Mouse (Mus musculus) heart, postnatal 0 days (tissue): ENCODE measurements around the gene Dnajb1. TPM values are rescaled to one million over a fixed set of nuclear protein-coding genes. Genes with fewer than 3 reads are reported as not detected.
A peak's percentile ranks its signal among the peaks of the same experiment; 100 is the strongest.

Experiments used
- ATAC-seq: fragments of 200-750 bp; cut with Nextera tagmentation; 2 replicates; pipeline ENCODE4 v1.8.0; 2017; ENCODE audit warnings: low read depth, moderate number of reproducible peaks, moderate library complexity; ENCODE audit not compliant: insufficient read depth
- DNase-seq: peaks from one replicate; pipeline ENCODE4 v3.0.0-alpha.2; 2016; ENCODE audit warnings: low spot score
- H3K27ac ChIP-seq: fragments of 300-500 bp; sonication (generic); 2 replicates; pipeline ENCODE4 v1.5.1; 2014; ENCODE audit warnings: low read depth, mild to moderate bottlenecking
- H3K27me3 ChIP-seq: fragments of 300-500 bp; sonication (generic); 2 replicates; pipeline ENCODE4 v1.6.1; 2014; ENCODE audit warnings: low read length, mixed read lengths; ENCODE audit not compliant: control insufficient read depth, insufficient read depth
- H3K36me3 ChIP-seq: fragments of 300-500 bp; sonication (generic); replicated peaks from 2 replicates; pipeline ENCODE4 v1.6.1; 2014; ENCODE audit warnings: low read length, mixed read lengths; ENCODE audit not compliant: control insufficient read depth, insufficient read depth
- H3K4me1 ChIP-seq: fragments of 300-500 bp; sonication (generic); 2 replicates; pipeline ENCODE4 v1.6.1; 2014; ENCODE audit warnings: antibody characterized with exemption; ENCODE audit not compliant: control insufficient read depth, insufficient read depth
- H3K4me2 ChIP-seq: fragments of 300-500 bp; sonication (generic); 2 replicates; pipeline ENCODE4 v1.6.1; 2014; ENCODE audit warnings: low read depth, mild to moderate bottlenecking, low read length, moderate library complexity
- H3K4me3 ChIP-seq: fragments of 300-500 bp; sonication (generic); 2 replicates; pipeline ENCODE4 v1.5.1; 2014; ENCODE audit warnings: low read depth, low read length
- H3K9ac ChIP-seq: fragments of 300-500 bp; sonication (generic); replicated peaks from 2 replicates; pipeline ENCODE4 v1.6.1; 2014; ENCODE audit warnings: low read depth, low read length, mixed read lengths
- H3K9me3 ChIP-seq: fragments of 300-500 bp; sonication (generic); replicated peaks from 2 replicates; pipeline ENCODE4 v1.6.1; 2016; ENCODE audit warnings: low read length; ENCODE audit not compliant: control insufficient read depth
- CTCF ChIP-seq: IDR thresholded peaks from 2 replicates; pipeline ENCODE4 v1.5.1; 2016; ENCODE audit warnings: antibody characterized with exemption, control low read depth, low read depth
- EP300 ChIP-seq: IDR thresholded peaks from 2 replicates; pipeline ENCODE4 v1.6.1; 2016; ENCODE audit warnings: antibody characterized with exemption, low read depth
- WGBS: fragments of 180-500 bp; shearing (Covaris S2); extraction: QIAGEN DNeasy Blood & Tissue Kit; methylation state at CpG from one replicate; pipeline ENCODE4 v1.1.7; 2014; 5-methylcytosine and 5-hydroxymethylcytosine counted together
- polyA plus RNA-seq: library from polyadenylated mRNA; unstranded; fragments of >200 nt; fragmentation: Nextera tagmentation; extraction: Ambion mirVana; gene quantifications from 2 replicates; pipeline ENCODE4 v1.2.1, GENCODE M21; 2015
- total RNA-seq: library from RNA; depleted of rRNA; stranded (reverse); fragments of >200 nt; gene quantifications from 2 replicates; pipeline ENCODE4 v1.2.3, GENCODE M21; 2014; ENCODE audit warnings: low replicate concordance

The Dnajb1 gene
- total and polyA plus RNA-seq, 2 experiments from 2014 or later, result 17.6 to 26.7 TPM

DNA sequence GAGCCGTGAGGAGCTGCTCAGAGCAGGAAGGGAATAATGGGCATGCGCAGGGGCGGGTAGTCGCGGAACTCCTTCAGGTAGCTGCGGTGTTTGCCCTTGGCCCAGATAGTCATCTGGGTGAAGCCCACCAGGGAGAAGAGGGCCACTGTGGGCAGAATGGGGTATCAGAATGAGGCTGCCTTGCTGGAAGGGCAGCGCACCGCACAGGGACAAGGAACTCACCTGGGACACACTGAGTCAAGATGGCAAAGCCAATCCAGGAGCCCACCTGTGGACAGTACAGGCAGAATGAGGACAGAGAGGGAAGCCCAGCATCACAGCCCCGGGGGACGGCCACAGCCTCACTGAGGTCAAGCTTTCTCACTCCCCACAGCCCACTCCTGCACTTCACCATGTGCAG is 36.2 kb upstream of the Dnajb1 start:
- 95% methylated on average over 10 of the region's 10 CpGs for WGBS
- TF ChIP-seq EP300 (no peak), CTCF (no peak)
- Histone ChIP-seq H3K4me1 (peaks cover 51% of the 10 kb centered on the region), H3K9me3 (no peaks in the 10 kb centered on the region), H3K4me3 (no peak overlapping the region), H3K9ac (no peak overlapping the region), H3K27me3 (no peaks in the 10 kb centered on the region), H3K4me2 (no peak overlapping the region), H3K36me3 (peaks cover 46% of the 10 kb centered on the region), H3K27ac (no peak overlapping the region)
- ATAC-seq, result no peak
- DNase-seq, result no peak

GRCm38 (mm10) chr8:83572246-83572812 is 35.7 kb upstream of the Dnajb1 start:
- peaks cover 46% of the 10 kb centered on the region for H3K36me3 ChIP-seq

GRCm38 (mm10) chr8:83573140-83573875 is 34.7 kb upstream of the Dnajb1 start:
- Histone ChIP-seq H3K27ac (peak overlapping the region; percentile 99), H3K36me3 (peaks cover 46% of the 10 kb centered on the region), H3K4me2 (no peak overlapping the region), H3K4me1 (peaks cover 50% of the 10 kb centered on the region), H3K27me3 (no peaks in the 10 kb centered on the region), H3K9ac (no peak overlapping the region), H3K4me3 (no peak overlapping the region), H3K9me3 (no peaks in the 10 kb centered on the region)
- peak; percentile 70 for DNase-seq
- peak; percentile 33 for ATAC-seq
- 49% methylated on average over 18 of the region's 18 CpGs for WGBS
- TF ChIP-seq EP300, result no peak
- peak; percentile 60 for TF ChIP-seq CTCF

More at GRCm38 (mm10) chr8:83572246-83572812, 35.7 kb upstream of the Dnajb1 start:
- no peak for ATAC-seq
- Histone ChIP-seq H3K27ac (peak overlapping the region; percentile 25; the same call in 1 of the 2 replicates), H3K9me3 (no peaks in the 10 kb centered on the region), H3K4me2 (no peak overlapping the region), H3K4me3 (no peak overlapping the region), H3K27me3 (no peaks in the 10 kb centered on the region), H3K4me1 (peaks cover 52% of the 10 kb centered on the region), H3K9ac (no peak overlapping the region)
- TF ChIP-seq EP300, result no peak
- no peak for TF ChIP-seq CTCF
- no peak for DNase-seq
- 79% methylated on average over 5 of the region's 5 CpGs for WGBS

- Histone ChIP-seq H3K4me2 (no peak overlapping the region), H3K4me1 (peaks cover 54% of the 10 kb centered on the region)
These were observed 33.2 kb upstream of the Dnajb1 start for GRCm38 (mm10) chr8:83574631-83575315.

GRCm38 (mm10) chr8:83575561-83576515 is 32.2 kb upstream of the Dnajb1 start:
- peak; percentile 80 for DNase-seq
- peak; percentile 45 for ATAC-seq
- Histone ChIP-seq H3K27ac (peak overlapping the region; percentile 99), H3K36me3 (peaks cover 24% of the 10 kb centered on the region), H3K4me2 (peak overlapping the region; percentile 54), H3K9ac (peak overlapping the region; percentile 61), H3K4me1 (peaks cover 54% of the 10 kb centered on the region), H3K4me3 (peak overlapping the region; percentile 31), H3K27me3 (no peaks in the 10 kb centered on the region), H3K9me3 (no peaks in the 10 kb centered on the region)
- WGBS, result 47% methylated on average over 17 of the region's 17 CpGs
- TF ChIP-seq CTCF (no peak), EP300 (no peak)

More at GRCm38 (mm10) chr8:83574631-83575315, 33.2 kb upstream of the Dnajb1 start:
- no peak for ATAC-seq
- no peaks in the 10 kb centered on the region for H3K9me3 ChIP-seq
- TF ChIP-seq CTCF, result no peak
- no peak for TF ChIP-seq EP300
- H3K9ac ChIP-seq, result peak overlapping the region; percentile 37
- H3K27me3 ChIP-seq, result no peaks in the 10 kb centered on the region
- no peak for DNase-seq
- peaks cover 34% of the 10 kb centered on the region for H3K36me3 ChIP-seq
- H3K4me3 ChIP-seq, result no peak overlapping the region
- peak overlapping the region; percentile 99 for H3K27ac ChIP-seq
- 58% methylated on average over 15 of the region's 15 CpGs for WGBS
